Mouse (Mus musculus): ENCODE data around the gene Parp12. TPM values are rescaled to one million over a fixed set of nuclear protein-coding genes. Genes with fewer than 3 reads are reported as not detected.

Gene Parp12
- polyA plus RNA-seq, 1 experiment = 9.3 TPM

- Histone ChIP-seq H3K4me1 (ENCODE audit: control insufficient read depth, insufficient read depth, insufficient read length, low read length) (no peaks in the 10 kb centered on the region), H3K4me3 (ENCODE audit: insufficient read depth, low read depth, low read length) (no peak overlapping the region), H3K27ac (replicated peaks; ENCODE audit: low read depth, low read length) (no peak overlapping the region)
Measured at GRCm38 (mm10) chr6:39072664-39073063, 45.5 kb downstream of the Parp12 start.

DNA sequence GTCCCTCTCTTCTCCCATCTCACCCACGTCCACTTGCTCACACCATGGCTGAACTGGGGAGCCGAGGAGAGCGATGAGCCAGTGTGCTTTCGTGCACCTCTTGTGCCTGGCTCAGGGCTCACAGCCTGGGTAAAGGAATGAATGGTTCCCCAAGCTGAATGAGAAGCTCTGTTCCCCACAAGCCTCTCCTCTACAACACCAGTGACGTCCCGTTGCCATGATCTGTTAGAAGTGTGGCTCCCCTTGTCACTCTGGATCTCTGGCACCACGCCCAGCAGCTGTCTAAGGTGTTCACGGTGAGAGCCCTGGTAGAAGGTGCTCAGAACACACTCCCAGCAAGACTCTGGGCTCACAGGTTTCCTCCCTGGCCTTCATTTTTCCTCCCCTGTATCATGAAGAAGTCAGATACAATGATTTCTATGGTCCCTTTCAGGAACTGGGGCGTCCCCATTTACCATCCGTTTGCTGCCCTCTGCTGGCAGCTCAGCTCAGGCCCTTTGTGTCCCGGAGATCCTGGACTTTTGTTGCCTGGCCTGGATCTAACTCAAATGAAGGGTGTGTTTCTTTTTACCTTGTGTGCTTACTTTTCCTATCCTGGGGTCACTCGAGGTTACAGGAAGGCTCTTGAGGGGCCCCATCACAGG is 51.1 kb downstream of the Parp12 start:
- no peak overlapping the region for H3K4me3 ChIP-seq (ENCODE audit: insufficient read depth, low read depth, low read length)
- H3K4me1 ChIP-seq (ENCODE audit: control insufficient read depth, insufficient read depth, insufficient read length, low read length) = no peaks in the 10 kb centered on the region

GRCm38 (mm10) chr6:39063541-39063940 is 54.6 kb downstream of the Parp12 start:
- H3K4me3 ChIP-seq (ENCODE audit: insufficient read depth, low read depth, low read length) = no peak overlapping the region
- H3K4me1 ChIP-seq (ENCODE audit: control insufficient read depth, insufficient read depth, insufficient read length, low read length) = no peaks in the 10 kb centered on the region
- H3K27ac ChIP-seq (replicated peaks; ENCODE audit: low read depth, low read length) = no peak overlapping the region

More for the DNA sequence above, 51.1 kb downstream of the Parp12 start:
- H3K27ac ChIP-seq (replicated peaks; ENCODE audit: low read depth, low read length) = no peak overlapping the region

DNA sequence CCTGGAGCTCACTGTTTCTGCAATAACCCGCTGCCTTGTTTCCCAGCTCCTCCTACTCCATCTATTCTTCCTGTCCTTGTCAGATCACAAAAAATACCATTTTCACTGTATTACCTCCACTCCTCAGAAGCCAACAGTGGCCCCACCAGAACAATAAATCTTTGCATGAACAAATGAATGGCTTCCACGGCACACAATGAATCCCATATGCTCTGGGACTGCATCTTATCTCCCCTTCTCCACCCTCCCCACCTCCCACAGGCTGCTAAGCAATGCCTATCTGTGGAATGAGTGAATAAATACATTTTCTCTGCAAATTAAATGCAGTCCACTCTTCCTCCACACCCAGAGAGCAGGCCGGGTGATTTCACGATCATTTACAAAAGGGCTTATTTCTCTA is 57.0 kb downstream of the Parp12 start:
- H3K27ac ChIP-seq (replicated peaks; ENCODE audit: low read depth, low read length) = no peak overlapping the region
- H3K4me1 ChIP-seq (ENCODE audit: control insufficient read depth, insufficient read depth, insufficient read length, low read length) = no peaks in the 10 kb centered on the region
- no peak overlapping the region for H3K4me3 ChIP-seq (ENCODE audit: insufficient read depth, low read depth, low read length)

DNA sequence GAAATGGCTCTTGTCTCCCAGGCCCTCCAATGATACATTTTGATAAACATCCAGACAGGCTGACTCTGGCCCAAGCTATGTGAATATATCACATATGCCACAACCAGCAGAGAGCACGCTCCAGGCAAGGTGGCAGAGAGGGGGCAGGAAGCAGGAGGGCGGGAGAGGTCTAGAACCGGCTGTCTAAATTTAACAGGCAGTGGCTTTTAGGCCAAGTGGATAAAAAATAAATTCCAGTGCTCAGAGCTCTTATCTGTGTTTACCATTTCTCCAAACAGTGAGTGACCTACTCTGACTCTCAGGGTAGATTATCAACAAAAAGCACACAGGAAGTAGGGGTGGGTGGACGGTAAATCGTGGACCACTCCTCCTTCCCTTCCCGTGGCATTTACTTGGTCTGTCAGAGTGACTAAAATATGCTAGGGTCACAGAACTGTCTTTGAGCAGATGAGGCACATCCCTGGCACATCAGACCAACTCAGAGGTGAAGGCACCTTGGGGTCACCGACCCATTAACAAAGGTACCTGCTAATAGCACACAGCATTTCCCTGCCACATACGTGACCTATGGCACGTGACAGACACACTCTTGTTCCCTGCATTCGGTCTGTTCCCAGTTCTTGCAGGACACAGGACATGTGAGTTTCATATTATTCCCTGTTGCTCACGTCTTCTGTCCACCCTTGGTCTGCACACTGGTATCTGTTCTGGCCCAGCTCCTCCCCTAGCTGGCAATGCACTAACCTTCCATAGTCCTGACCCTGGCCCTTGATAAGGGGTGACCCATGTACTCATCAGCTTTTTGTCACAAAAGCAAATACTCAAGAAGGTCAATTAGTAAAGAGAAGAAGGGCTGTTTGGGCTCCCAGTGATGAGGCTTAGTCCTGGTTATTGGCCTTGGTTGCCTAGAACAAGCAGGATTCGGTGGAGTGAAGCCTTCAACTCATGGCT is 58.3 kb downstream of the Parp12 start:
- Histone ChIP-seq H3K27ac (replicated peaks; ENCODE audit: low read depth, low read length) (no peak overlapping the region), H3K4me1 (ENCODE audit: control insufficient read depth, insufficient read depth, insufficient read length, low read length) (no peaks in the 10 kb centered on the region)

GRCm38 (mm10) chr6:39058936-39059335 is 59.2 kb downstream of the Parp12 start:
- no peak overlapping the region for H3K27ac ChIP-seq (replicated peaks; ENCODE audit: low read depth, low read length)

More for the DNA sequence above, 58.3 kb downstream of the Parp12 start:
- no peak overlapping the region for H3K4me3 ChIP-seq (ENCODE audit: insufficient read depth, low read depth, low read length)

GRCm38 (mm10) chr6:39058389-39058788 is 59.8 kb downstream of the Parp12 start:
- no peak overlapping the region for H3K4me3 ChIP-seq (ENCODE audit: insufficient read depth, low read depth, low read length)
- no peaks in the 10 kb centered on the region for H3K4me1 ChIP-seq (ENCODE audit: control insufficient read depth, insufficient read depth, insufficient read length, low read length)
- no peak overlapping the region for H3K27ac ChIP-seq (replicated peaks; ENCODE audit: low read depth, low read length)

More at GRCm38 (mm10) chr6:39058936-39059335, 59.2 kb downstream of the Parp12 start:
- Histone ChIP-seq H3K4me3 (ENCODE audit: insufficient read depth, low read depth, low read length) (no peak overlapping the region), H3K4me1 (ENCODE audit: control insufficient read depth, insufficient read depth, insufficient read length, low read length) (no peaks in the 10 kb centered on the region)

DNA sequence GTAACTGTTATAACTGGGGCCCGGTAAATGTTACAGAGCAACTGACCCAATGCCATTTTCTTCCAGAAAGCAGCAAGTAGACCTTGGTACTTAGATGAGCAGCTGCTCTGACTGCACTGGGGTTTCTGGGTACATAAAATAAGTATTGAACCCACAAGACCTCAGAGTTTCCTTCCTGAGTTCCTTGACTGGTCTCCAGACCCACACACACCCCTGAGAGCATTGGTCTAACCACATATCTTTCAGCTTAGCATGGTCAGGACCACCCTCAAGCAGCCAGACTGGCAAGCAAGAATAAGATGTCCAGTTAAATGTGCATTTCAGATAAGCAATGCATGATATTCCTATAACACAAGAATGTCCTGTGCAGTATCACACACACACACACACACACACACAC is 61.0 kb downstream of the Parp12 start:
- H3K4me3 ChIP-seq (ENCODE audit: insufficient read depth, low read depth, low read length) = no peak overlapping the region
- H3K27ac ChIP-seq (replicated peaks; ENCODE audit: low read depth, low read length) = no peak overlapping the region
- no peaks in the 10 kb centered on the region for H3K4me1 ChIP-seq (ENCODE audit: control insufficient read depth, insufficient read depth, insufficient read length, low read length)

DNA sequence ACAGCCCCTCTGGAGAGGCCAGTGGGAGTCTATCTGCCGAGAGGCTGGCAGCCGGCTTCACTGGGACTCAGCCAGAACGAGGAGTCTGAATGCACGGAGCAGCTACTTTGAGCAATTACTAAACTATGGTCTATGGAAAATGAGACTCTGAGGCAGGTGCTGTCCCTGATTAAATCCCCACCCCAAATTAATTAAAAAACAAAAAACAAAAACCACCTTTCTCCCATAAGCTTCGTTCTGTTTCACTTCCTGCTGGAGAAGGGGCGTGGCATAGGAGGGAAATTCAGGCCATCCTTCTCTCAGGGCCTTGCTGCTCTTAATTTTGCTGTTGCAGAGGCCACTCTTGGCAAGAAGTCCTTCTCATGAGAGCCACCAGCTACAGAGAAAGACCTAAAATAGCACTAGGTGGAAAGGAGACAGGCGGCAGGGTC is 62.3 kb downstream of the Parp12 start:
- Histone ChIP-seq H3K27ac (replicated peaks; ENCODE audit: low read depth, low read length) (no peak overlapping the region), H3K4me3 (ENCODE audit: insufficient read depth, low read depth, low read length) (peak overlapping the region; percentile 20; the same call in 1 of the 2 replicates), H3K4me1 (ENCODE audit: control insufficient read depth, insufficient read depth, insufficient read length, low read length) (no peaks in the 10 kb centered on the region)

DNA sequence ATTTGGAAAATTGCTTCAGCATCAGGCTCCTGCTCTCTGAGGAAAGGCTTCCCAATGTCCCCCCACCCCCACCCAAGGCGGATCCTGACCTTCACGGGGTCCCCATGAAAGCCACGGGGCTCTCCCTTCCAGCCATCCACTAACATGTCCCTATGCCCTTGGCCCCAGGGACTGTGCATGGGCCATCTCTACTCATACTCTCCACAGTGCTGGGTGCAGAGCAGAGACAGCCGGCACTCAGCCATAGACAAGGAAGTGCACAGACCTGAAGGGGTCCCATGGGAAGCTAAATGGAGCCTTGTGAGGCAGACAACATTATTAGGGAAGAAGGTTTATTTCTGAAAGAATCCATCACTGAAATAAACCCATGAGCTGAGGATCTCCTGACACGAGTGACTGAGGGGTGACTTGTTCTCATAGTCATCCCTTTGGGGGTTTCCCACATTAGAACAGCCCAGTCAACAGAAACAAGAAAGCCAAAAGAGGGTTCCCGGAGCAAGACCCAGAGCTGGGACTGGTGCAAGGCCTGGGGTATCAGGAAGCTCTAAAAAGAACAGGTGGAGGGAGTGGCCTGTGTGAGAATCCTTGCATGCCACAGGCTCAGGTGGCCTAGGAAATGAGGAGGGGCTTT is 63.2 kb downstream of the Parp12 start:
- H3K27ac ChIP-seq (replicated peaks; ENCODE audit: low read depth, low read length) = no peak overlapping the region
- H3K4me3 ChIP-seq (ENCODE audit: insufficient read depth, low read depth, low read length) = no peak overlapping the region
- H3K4me1 ChIP-seq (ENCODE audit: control insufficient read depth, insufficient read depth, insufficient read length, low read length) = no peaks in the 10 kb centered on the region

GRCm38 (mm10) chr6:39054206-39054864 is 63.8 kb downstream of the Parp12 start:
- Histone ChIP-seq H3K27ac (replicated peaks; ENCODE audit: low read depth, low read length) (no peak overlapping the region), H3K4me1 (ENCODE audit: control insufficient read depth, insufficient read depth, insufficient read length, low read length) (no peaks in the 10 kb centered on the region), H3K4me3 (ENCODE audit: insufficient read depth, low read depth, low read length) (no peak overlapping the region)

- no peaks in the 10 kb centered on the region for H3K4me1 ChIP-seq (ENCODE audit: control insufficient read depth, insufficient read depth, insufficient read length, low read length)
- no peak overlapping the region for H3K27ac ChIP-seq (replicated peaks; ENCODE audit: low read depth, low read length)
- no peak overlapping the region for H3K4me3 ChIP-seq (ENCODE audit: insufficient read depth, low read depth, low read length)
Measured at GRCm38 (mm10) chr6:39052636-39053035, 65.5 kb downstream of the Parp12 start.

GRCm38 (mm10) chr6:39051799-39052556 is 66.2 kb downstream of the Parp12 start:
- no peak overlapping the region for H3K27ac ChIP-seq (replicated peaks; ENCODE audit: low read depth, low read length)
- H3K4me1 ChIP-seq (ENCODE audit: control insufficient read depth, insufficient read depth, insufficient read length, low read length) = no peaks in the 10 kb centered on the region
- no peak overlapping the region for H3K4me3 ChIP-seq (ENCODE audit: insufficient read depth, low read depth, low read length)

DNA sequence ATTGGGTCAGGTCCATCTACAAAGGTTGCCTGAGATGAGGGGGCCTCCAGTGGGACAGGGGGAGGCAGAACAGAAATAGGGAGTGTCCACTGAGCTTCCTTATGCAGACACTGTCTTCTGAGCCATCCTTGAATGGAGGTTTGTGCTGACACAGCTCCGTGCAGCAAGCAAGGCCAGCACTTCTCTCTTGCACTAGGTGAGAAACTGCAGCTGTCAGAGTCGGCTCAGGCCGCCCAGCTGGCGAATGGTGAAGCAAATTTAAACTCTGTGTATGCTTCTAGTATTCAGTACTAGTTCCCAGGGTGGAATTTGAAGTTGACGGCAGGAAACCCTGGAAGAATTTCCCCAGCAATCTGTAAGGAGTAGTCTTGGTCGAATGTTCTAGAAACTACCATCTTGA is 67.3 kb downstream of the Parp12 start:
- no peak overlapping the region for H3K27ac ChIP-seq (replicated peaks; ENCODE audit: low read depth, low read length)
- no peaks in the 10 kb centered on the region for H3K4me1 ChIP-seq (ENCODE audit: control insufficient read depth, insufficient read depth, insufficient read length, low read length)
- no peak overlapping the region for H3K4me3 ChIP-seq (ENCODE audit: insufficient read depth, low read depth, low read length)

Measured in brown adipose tissue, adult 24 weeks (tissue).